Mouse (Mus musculus): Measurements from ENCODE around the gene Zfp119b. TPM values are rescaled to one million over a fixed set of nuclear protein-coding genes. Genes with fewer than 3 reads are reported as not detected.

Gene Zfp119b
- polyA plus RNA-seq, 1 experiment from 2014 or later, result 10.5 TPM

DNA sequence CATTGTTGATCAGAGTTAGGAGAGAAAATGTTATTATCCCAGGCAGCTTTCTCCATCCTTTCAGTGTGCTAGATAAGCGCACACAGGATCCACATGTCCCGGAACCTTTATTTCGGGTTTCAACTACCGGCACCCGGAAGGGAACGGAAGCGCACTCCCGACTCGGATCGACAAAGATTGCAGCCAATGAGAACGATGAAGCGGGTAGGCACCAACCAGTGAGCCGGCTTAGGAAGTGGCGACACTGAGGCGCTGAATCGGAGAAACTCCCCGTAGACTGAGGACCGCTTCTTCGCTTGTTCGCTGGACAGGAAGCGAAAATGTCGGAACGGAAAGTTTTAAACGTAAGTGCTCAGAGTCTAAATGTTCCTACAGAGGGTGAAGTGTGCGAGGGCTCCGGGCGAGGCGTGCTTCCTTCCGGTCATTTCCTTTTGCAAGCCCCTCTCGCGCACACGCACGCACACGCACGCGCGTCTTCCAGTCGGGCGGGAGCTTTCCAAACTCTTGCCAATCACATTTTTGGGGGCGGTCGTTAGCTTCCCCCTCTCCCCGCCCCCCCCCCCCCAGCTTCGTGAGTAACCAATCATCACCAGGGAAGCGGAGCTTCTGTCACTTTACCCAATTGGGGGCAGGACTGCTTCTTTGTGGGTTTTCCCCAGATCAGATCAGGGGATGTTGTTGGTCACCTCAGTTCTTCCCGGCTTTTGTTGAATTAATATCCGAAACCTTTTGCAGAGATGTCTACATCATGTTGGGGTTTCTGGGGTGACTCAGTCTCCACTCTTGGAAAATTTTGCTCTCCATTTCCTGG is 9.8 kb upstream of the Zfp119b start, which contains the start of gene Yju2:
Gene Yju2, plus strand, starts transcription at position 182 of the 811 bp plus-strand sequence.
- under 1% methylated on average over 44 of the region's 46 CpGs for WGBS
- ATAC-seq (ENCODE audit: low FRiP score) (peak; percentile 90), DNase-seq (ENCODE audit: low spot score) (peak; percentile 97)

GRCm38 (mm10) chr17:55958584-55958886 is 9.2 kb upstream of the Zfp119b start:
- peak overlapping the region; percentile 93 for H3K27ac ChIP-seq
- H3K4me2 ChIP-seq (replicated peaks), result peak overlapping the region; percentile 83
- ATAC-seq (ENCODE audit: low FRiP score) (no peak), DNase-seq (ENCODE audit: low spot score) (no peak)
- H3K4me3 ChIP-seq (replicated peaks; ENCODE audit: low read length), result peak overlapping the region; percentile 43
- peaks cover 10% of the 10 kb centered on the region; the same call in 1 of the 2 replicates for H3K36me3 ChIP-seq (replicated peaks; ENCODE audit: control insufficient read depth, insufficient read depth)
- H3K9me3 ChIP-seq (ENCODE audit: control insufficient read depth, low read length), result no peaks in the 10 kb centered on the region
- peaks cover 5% of the 10 kb centered on the region; the same call in 1 of the 2 replicates for H3K27me3 ChIP-seq (ENCODE audit: control insufficient read depth, insufficient read depth, low read length)
- peaks cover 30% of the 10 kb centered on the region for H3K4me1 ChIP-seq (replicated peaks; ENCODE audit: control insufficient read depth, insufficient read depth, low read length)
- H3K9ac ChIP-seq, result peak overlapping the region; percentile 70
- 20% methylated on average over 2 of the region's 2 CpGs for WGBS

More for the DNA sequence above, 9.8 kb upstream of the Zfp119b start, which contains the start of gene Yju2:
- peak within 1 kb of the TSS; percentile 83 for H3K4me2 ChIP-seq (replicated peaks)
- H3K9me3 ChIP-seq (ENCODE audit: control insufficient read depth, low read length), result no peaks in the 10 kb centered on the region
- H3K9ac ChIP-seq, result peak within 1 kb of the TSS; percentile 70
- H3K36me3 ChIP-seq (replicated peaks; ENCODE audit: control insufficient read depth, insufficient read depth), result peaks cover 10% of the 10 kb centered on the region; the same call in 1 of the 2 replicates
- peak within 1 kb of the TSS; percentile 43 for H3K4me3 ChIP-seq (replicated peaks; ENCODE audit: low read length)
- H3K27ac ChIP-seq, result peak within 1 kb of the TSS; percentile 93
- peaks cover 30% of the 10 kb centered on the region for H3K4me1 ChIP-seq (replicated peaks; ENCODE audit: control insufficient read depth, insufficient read depth, low read length)
- peaks cover 1% of the 10 kb centered on the region; the same call in 1 of the 2 replicates for H3K27me3 ChIP-seq (ENCODE audit: control insufficient read depth, insufficient read depth, low read length)

GRCm38 (mm10) chr17:55957726-55958583 is 8.7 kb upstream of the Zfp119b start:
- Histone ChIP-seq H3K4me2 (replicated peaks) (peak overlapping the region; percentile 83), H3K4me3 (replicated peaks; ENCODE audit: low read length) (peak overlapping the region; percentile 43), H3K4me1 (replicated peaks; ENCODE audit: control insufficient read depth, insufficient read depth, low read length) (peaks cover 28% of the 10 kb centered on the region), H3K27ac (peak overlapping the region; percentile 93), H3K9ac (peak overlapping the region; percentile 70), H3K9me3 (ENCODE audit: control insufficient read depth, low read length) (no peaks in the 10 kb centered on the region), H3K36me3 (replicated peaks; ENCODE audit: control insufficient read depth, insufficient read depth) (peaks cover 7% of the 10 kb centered on the region; the same call in 1 of the 2 replicates), H3K27me3 (ENCODE audit: control insufficient read depth, insufficient read depth, low read length) (peaks cover 5% of the 10 kb centered on the region; the same call in 1 of the 2 replicates)
- WGBS, result 76% methylated on average over 13 of the region's 13 CpGs
- ATAC-seq (ENCODE audit: low FRiP score), result no peak
- no peak for DNase-seq (ENCODE audit: low spot score)

- WGBS, result 13% methylated on average over 9 of the region's 9 CpGs
- Histone ChIP-seq H3K36me3 (replicated peaks; ENCODE audit: control insufficient read depth, insufficient read depth) (peaks cover 2% of the 10 kb centered on the region; the same call in 1 of the 2 replicates), H3K9ac (0 out of 2 replicates have a peak overlapping the region, but pooled peaks have one; percentile 18), H3K4me1 (replicated peaks; ENCODE audit: control insufficient read depth, insufficient read depth, low read length) (peaks cover 28% of the 10 kb centered on the region), H3K27ac (no peak overlapping the region), H3K9me3 (ENCODE audit: control insufficient read depth, low read length) (no peaks in the 10 kb centered on the region), H3K4me2 (replicated peaks) (peak overlapping the region; percentile 71), H3K27me3 (ENCODE audit: control insufficient read depth, insufficient read depth, low read length) (peaks cover 5% of the 10 kb centered on the region; the same call in 1 of the 2 replicates), H3K4me3 (replicated peaks; ENCODE audit: low read length) (no peak overlapping the region)
- DNase-seq (ENCODE audit: low spot score) (peak; percentile 83), ATAC-seq (ENCODE audit: low FRiP score) (peak; percentile 16; the same call in 1 of the 2 replicates)
Observed at GRCm38 (mm10) chr17:55957168-55957567, 7.9 kb upstream of the Zfp119b start.

DNA sequence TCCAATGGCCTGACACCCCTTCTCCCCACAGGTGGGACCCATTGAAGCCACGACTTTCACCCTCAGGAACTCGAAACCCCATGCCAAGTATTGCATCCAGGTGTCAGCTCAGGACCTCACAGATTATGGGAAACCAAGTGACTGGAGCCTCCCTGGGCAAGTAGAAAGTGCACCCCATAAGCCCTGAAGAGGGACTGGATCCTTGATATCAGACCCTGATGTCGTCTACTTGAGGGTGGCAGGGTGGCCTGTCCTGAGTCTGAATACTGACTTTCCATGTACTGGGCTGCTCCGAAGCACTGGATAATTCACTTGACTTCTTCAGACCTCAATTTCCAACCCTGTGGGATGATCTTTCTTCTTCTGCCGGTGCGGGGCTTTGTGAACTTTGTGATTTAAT is 7.3 kb upstream of the Zfp119b start:
- H3K9me3 ChIP-seq (ENCODE audit: control insufficient read depth, low read length), result no peaks in the 10 kb centered on the region
- peak overlapping the region; percentile 75 for H3K27ac ChIP-seq
- H3K4me3 ChIP-seq (replicated peaks; ENCODE audit: low read length), result peak overlapping the region; percentile 46
- peaks cover 28% of the 10 kb centered on the region for H3K4me1 ChIP-seq (replicated peaks; ENCODE audit: control insufficient read depth, insufficient read depth, low read length)
- H3K9ac ChIP-seq, result peak overlapping the region; percentile 65
- 37% methylated on average over 6 of the region's 6 CpGs for WGBS
- DNase-seq (ENCODE audit: low spot score) (no peak), ATAC-seq (ENCODE audit: low FRiP score) (no peak)
- peak overlapping the region; percentile 71 for H3K4me2 ChIP-seq (replicated peaks)
- no peaks in the 10 kb centered on the region; the same call in 1 of the 2 replicates for H3K36me3 ChIP-seq (replicated peaks; ENCODE audit: control insufficient read depth, insufficient read depth)
- H3K27me3 ChIP-seq (ENCODE audit: control insufficient read depth, insufficient read depth, low read length), result peaks cover 5% of the 10 kb centered on the region; the same call in 1 of the 2 replicates

GRCm38 (mm10) chr17:55956129-55956528 is 6.8 kb upstream of the Zfp119b start:
- Histone ChIP-seq H3K36me3 (replicated peaks; ENCODE audit: control insufficient read depth, insufficient read depth) (no peaks in the 10 kb centered on the region), H3K4me2 (replicated peaks) (peak overlapping the region; percentile 71), H3K4me1 (replicated peaks; ENCODE audit: control insufficient read depth, insufficient read depth, low read length) (peaks cover 28% of the 10 kb centered on the region), H3K9me3 (ENCODE audit: control insufficient read depth, low read length) (no peaks in the 10 kb centered on the region), H3K27me3 (ENCODE audit: control insufficient read depth, insufficient read depth, low read length) (peaks cover 5% of the 10 kb centered on the region; the same call in 1 of the 2 replicates), H3K27ac (peak overlapping the region; percentile 75), H3K9ac (peak overlapping the region; percentile 65), H3K4me3 (replicated peaks; ENCODE audit: low read length) (peak overlapping the region; percentile 46)
- WGBS, result 2% methylated on average over 26 of the region's 26 CpGs
- peak; percentile 74 for DNase-seq (ENCODE audit: low spot score)
- peak; percentile 38 for ATAC-seq (ENCODE audit: low FRiP score)

GRCm38 (mm10) chr17:55954229-55954628 is 4.9 kb upstream of the Zfp119b start:
- H3K9me3 ChIP-seq (ENCODE audit: control insufficient read depth, low read length), result no peaks in the 10 kb centered on the region
- no peak overlapping the region for H3K27ac ChIP-seq
- ATAC-seq (ENCODE audit: low FRiP score) (no peak), DNase-seq (ENCODE audit: low spot score) (no peak)
- H3K4me1 ChIP-seq (replicated peaks; ENCODE audit: control insufficient read depth, insufficient read depth, low read length), result peaks cover 22% of the 10 kb centered on the region; the same call in 1 of the 2 replicates
- peaks cover 5% of the 10 kb centered on the region; the same call in 1 of the 2 replicates for H3K27me3 ChIP-seq (ENCODE audit: control insufficient read depth, insufficient read depth, low read length)
- H3K9ac ChIP-seq, result no peak overlapping the region
- WGBS, result 42% methylated on average over 16 of the region's 16 CpGs
- H3K36me3 ChIP-seq (replicated peaks; ENCODE audit: control insufficient read depth, insufficient read depth), result no peaks in the 10 kb centered on the region
- H3K4me3 ChIP-seq (replicated peaks; ENCODE audit: low read length), result no peak overlapping the region
- H3K4me2 ChIP-seq (replicated peaks), result no peak overlapping the region

GRCm38 (mm10) chr17:55953751-55954150 is 4.5 kb upstream of the Zfp119b start:
- no peak for DNase-seq (ENCODE audit: low spot score)

More at GRCm38 (mm10) chr17:55953751-55954150, 4.5 kb upstream of the Zfp119b start:
- no peak overlapping the region for H3K9ac ChIP-seq
- H3K9me3 ChIP-seq (ENCODE audit: control insufficient read depth, low read length), result no peaks in the 10 kb centered on the region
- no peak overlapping the region for H3K27ac ChIP-seq
- H3K4me1 ChIP-seq (replicated peaks; ENCODE audit: control insufficient read depth, insufficient read depth, low read length), result peaks cover 22% of the 10 kb centered on the region; the same call in 1 of the 2 replicates
- H3K4me3 ChIP-seq (replicated peaks; ENCODE audit: low read length), result no peak overlapping the region
- WGBS, result 85% methylated on average over 6 of the region's 6 CpGs
- no peaks in the 10 kb centered on the region for H3K36me3 ChIP-seq (replicated peaks; ENCODE audit: control insufficient read depth, insufficient read depth)
- H3K27me3 ChIP-seq (ENCODE audit: control insufficient read depth, insufficient read depth, low read length), result peaks cover 5% of the 10 kb centered on the region; the same call in 1 of the 2 replicates
- H3K4me2 ChIP-seq (replicated peaks), result no peak overlapping the region
- ATAC-seq (ENCODE audit: low FRiP score), result no peak

All from hindbrain, embryonic 14.5 days (tissue).